Mouse (Mus musculus) ES-Bruce4 (cell line): ENCODE data around the gene Olfr1428.

Experiments used
- CTCF ChIP-seq: IDR thresholded peaks from one replicate; pipeline ENCODE4 v1.8.1; 2011; ENCODE audit warnings: low read depth, low read length
- POLR2A ChIP-seq: IDR thresholded peaks from one replicate; pipeline ENCODE4 v1.8.1; 2011; ENCODE audit warnings: low read length; ENCODE audit not compliant: insufficient read depth

GRCm38 (mm10) chr19:12116464-12116863 is 767 bp upstream of the Olfr1428 start:
- TF ChIP-seq CTCF, result no peak
- TF ChIP-seq POLR2A, result no peak
